Mouse (Mus musculus) hindlimb bud, embryonic 11.5 days (tissue): Measurements from ENCODE around the gene Rplp0.

Experiments
- DNase-seq: peaks from one replicate; pipeline ENCODE4 v3.0.0-alpha.2; 2012; ENCODE audit warnings: low read depth, low spot score; ENCODE audit errors: extremely low spot score

Rplp0 gene

DNA sequence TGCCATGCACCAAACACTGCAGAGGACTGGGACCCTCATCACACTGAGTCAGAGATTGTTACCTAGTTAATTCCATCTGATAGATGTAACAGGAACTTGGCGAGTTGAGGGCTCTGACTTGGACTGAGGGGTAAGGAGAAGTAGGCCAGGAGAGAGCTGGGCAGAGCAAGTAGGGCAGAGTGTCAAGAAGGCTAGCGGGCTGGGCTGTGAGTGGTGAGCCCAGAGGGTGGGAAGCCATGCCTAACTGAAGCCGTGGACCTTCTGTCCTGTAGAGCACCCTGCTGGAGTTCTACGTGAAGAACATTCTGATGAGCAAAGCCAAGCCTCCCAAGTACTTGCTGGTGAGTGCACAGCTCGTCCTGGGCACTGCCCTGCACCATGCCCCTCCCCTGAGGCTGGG is 20.1 kb downstream of the Rplp0 start:
- no peak for DNase-seq

GRCm38 (mm10) chr5:115580229-115581001 is 21.1 kb downstream of the Rplp0 start:
- DNase-seq: no peak

DNA sequence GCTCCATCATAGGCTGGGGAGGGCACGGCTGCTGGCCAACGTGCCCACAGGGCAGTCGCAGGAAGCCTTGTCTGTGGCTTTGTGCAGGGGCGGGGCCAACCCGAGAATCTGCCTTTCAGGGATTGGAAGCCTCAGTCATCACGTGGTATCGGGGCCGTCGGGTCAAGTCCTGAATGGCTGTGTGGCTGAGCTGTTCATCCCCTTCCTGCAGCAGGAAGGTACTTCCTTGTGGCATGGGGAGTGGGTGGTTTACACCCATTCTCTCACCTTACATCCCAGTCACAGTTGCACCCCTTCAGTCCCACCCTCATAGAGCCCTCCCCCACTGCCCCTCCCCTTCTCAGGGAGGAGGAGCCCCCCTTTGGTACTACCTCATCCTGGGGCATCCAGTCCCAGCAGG is 22.4 kb downstream of the Rplp0 start:
- DNase-seq: no peak

- DNase-seq: no peak
Observed at GRCm38 (mm10) chr5:115585616-115586015, 26.3 kb downstream of the Rplp0 start.

DNA sequence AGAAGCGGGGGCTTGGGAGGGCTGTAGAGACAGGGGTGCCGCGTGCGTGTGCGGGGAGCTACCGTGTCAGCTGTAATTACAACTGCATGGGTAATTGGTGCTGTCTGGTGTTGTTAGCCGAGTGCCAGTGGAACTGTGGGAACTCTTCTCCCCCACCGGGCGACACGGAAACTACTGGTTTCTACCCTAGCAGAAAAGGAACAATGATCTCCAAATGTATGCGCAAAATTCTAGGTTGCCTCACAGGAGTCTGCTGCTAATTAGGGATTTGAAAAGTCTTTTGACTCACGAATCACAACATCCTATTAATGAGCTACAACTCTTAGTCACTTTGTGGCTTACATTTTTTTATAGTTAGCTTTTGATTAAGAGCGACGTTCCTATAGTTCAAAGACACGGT is 26.9 kb downstream of the Rplp0 start:
- no peak for DNase-seq

GRCm38 (mm10) chr5:115586780-115587179 is 27.5 kb downstream of the Rplp0 start:
- no peak for DNase-seq

- no peak for DNase-seq
Observed at GRCm38 (mm10) chr5:115591028-115591427, 31.8 kb downstream of the Rplp0 start.

- DNase-seq: no peak
Observed at GRCm38 (mm10) chr5:115591506-115591905, 32.2 kb downstream of the Rplp0 start.

DNA sequence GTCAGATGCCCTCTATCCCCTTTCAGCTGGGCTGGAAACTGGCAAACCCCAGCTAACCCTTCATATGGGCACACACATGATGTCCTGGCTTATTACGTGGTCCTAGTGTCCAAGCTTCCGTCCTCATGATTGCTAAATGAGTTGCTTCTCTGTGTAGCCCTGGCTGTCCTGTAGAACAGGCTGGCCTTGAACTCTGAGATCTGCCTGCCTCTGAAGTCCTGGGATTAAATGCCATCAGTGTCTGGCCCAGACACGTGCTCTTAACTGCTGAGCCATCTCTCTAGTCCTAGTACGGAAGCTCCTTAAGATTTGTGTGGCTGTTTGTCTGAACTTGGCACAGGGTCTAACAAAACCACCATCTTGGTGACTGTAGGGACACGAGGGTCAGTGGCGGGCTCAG is 44.3 kb downstream of the Rplp0 start:
- no peak for DNase-seq

- DNase-seq: no peak
Observed at GRCm38 (mm10) chr5:115611566-115611965, 52.3 kb downstream of the Rplp0 start.
